Mouse (Mus musculus) NIH3T3 (cell line): ENCODE measurements at regions not wholly inside any gene's neighbourhood (a gene's known extent, or its start where the extent isn't known, plus 50 kb on each side); places are given as distances from the start of the nearest gene placed in this dataset.
"Not testable (repeated sequence)": the region's sequence is repeated elsewhere in the genome, so short reads cannot be mapped to it uniquely, and the experiment has no call there.

ENCODE experiments used
- DNase-seq: peaks from one replicate; pipeline ENCODE4 v3.0.0-alpha.2; 2012; ENCODE audit warnings: low read depth

GRCm38 (mm10) chr6:41225382-41225781, 76.7 kb upstream of the Try4 start:
- DNase-seq: no peak

GRCm38 (mm10) chr6:41218415-41218814, 83.7 kb upstream of the Try4 start:
- no peak for DNase-seq

GRCm38 (mm10) chr6:41215857-41216256, 86.2 kb upstream of the Try4 start:
- no peak for DNase-seq

GRCm38 (mm10) chr6:41205864-41206263, 96.2 kb upstream of the Try4 start:
- no peak for DNase-seq

GRCm38 (mm10) chr6:41202882-41203281, 99.2 kb upstream of the Try4 start:
- DNase-seq: no peak

- no peak for DNase-seq
Measured at GRCm38 (mm10) chr6:41202302-41202701, 99.8 kb upstream of the Try4 start.

- no peak for DNase-seq
Measured at GRCm38 (mm10) chr6:41194464-41194863, 107.6 kb upstream of the Try4 start.

GRCm38 (mm10) chr6:41191734-41192326, 110.2 kb upstream of the Try4 start:
- no peak for DNase-seq

- DNase-seq: no peak
Measured at GRCm38 (mm10) chr6:41188910-41189309, 113.2 kb upstream of the Try4 start.

- DNase-seq: no peak
Measured at GRCm38 (mm10) chr6:41187966-41188365, 114.1 kb upstream of the Try4 start.

- peak; percentile 4 for DNase-seq
Measured at GRCm38 (mm10) chr6:41178896-41179295, 123.2 kb upstream of the Try4 start.

GRCm38 (mm10) chr6:41178019-41178418, 124.0 kb upstream of the Try4 start:
- no peak for DNase-seq

GRCm38 (mm10) chr6:41177152-41177551, 124.9 kb upstream of the Try4 start:
- no peak for DNase-seq

- no peak for DNase-seq
Measured at GRCm38 (mm10) chr6:41176034-41176433, 126.0 kb upstream of the Try4 start.

- DNase-seq: no peak
Measured at GRCm38 (mm10) chr6:41163491-41163890, 128.2 kb upstream of the 2210010C04Rik start.

- no peak for DNase-seq
Measured at GRCm38 (mm10) chr6:41161693-41162092, 126.4 kb upstream of the 2210010C04Rik start.

GRCm38 (mm10) chr6:41152101-41152500, 116.8 kb upstream of the 2210010C04Rik start:
- DNase-seq: no peak

- no peak for DNase-seq
Measured at GRCm38 (mm10) chr6:41151542-41151941, 116.2 kb upstream of the 2210010C04Rik start.

- no peak for DNase-seq
Measured at GRCm38 (mm10) chr6:41140916-41141315, 105.6 kb upstream of the 2210010C04Rik start.

- DNase-seq: not testable (repeated sequence)
Measured at GRCm38 (mm10) chr6:41137401-41137777, 102.1 kb upstream of the 2210010C04Rik start.

GRCm38 (mm10) chr6:41136717-41137400, 101.5 kb upstream of the 2210010C04Rik start:
- DNase-seq: peak; percentile 73

GRCm38 (mm10) chr6:41135160-41135559, 99.9 kb upstream of the 2210010C04Rik start:
- no peak for DNase-seq

GRCm38 (mm10) chr6:41129906-41130305, 94.6 kb upstream of the 2210010C04Rik start:
- no peak for DNase-seq

GRCm38 (mm10) chr6:41127816-41128215, 92.5 kb upstream of the 2210010C04Rik start:
- DNase-seq: no peak
